Mouse (Mus musculus) layer of hippocampus, adult 8-10 months (tissue): ENCODE measurements around the gene Plpp3. TPM values are rescaled to one million over a fixed set of nuclear protein-coding genes. Genes with fewer than 3 reads are reported as not detected.
A peak's percentile ranks its signal among the peaks of the same experiment; 100 is the strongest.

ENCODE experiments used
- DNase-seq, 2 experiments: peaks; one replicate each; pipeline ENCODE4 v3.0.0; 2022; ENCODE audit warnings: low spot score in 2 of 2
- total RNA-seq, 4 experiments: library from RNA; stranded (reverse); gene quantifications; 2 replicates each; pipeline ENCODE4 v1.2.4; 2022

Plpp3 gene
- total RNA-seq, 4 experiments from 2014 or later: 212 to 254 (median 222) TPM

GRCm38 (mm10) chr4:105215726-105216410 lies 58.7 kb downstream of the Plpp3 start:
- DNase-seq: no peak

GRCm38 (mm10) chr4:105218202-105218601 lies 61.1 kb downstream of the Plpp3 start:
- no peak for DNase-seq

- no peak for DNase-seq
Measured at GRCm38 (mm10) chr4:105219316-105219715, 62.2 kb downstream of the Plpp3 start.

GRCm38 (mm10) chr4:105220849-105221248 lies 63.7 kb downstream of the Plpp3 start:
- DNase-seq: no peak

GRCm38 (mm10) chr4:105221256-105221840 lies 64.2 kb downstream of the Plpp3 start:
- no peak for DNase-seq

GRCm38 (mm10) chr4:105223101-105223924 lies 66.2 kb downstream of the Plpp3 start:
- DNase-seq: no peak

GRCm38 (mm10) chr4:105223925-105224300 lies 66.8 kb downstream of the Plpp3 start:
- no peak for DNase-seq

GRCm38 (mm10) chr4:105225512-105225911 lies 68.4 kb downstream of the Plpp3 start:
- peak; percentile 29 to 48 for DNase-seq

GRCm38 (mm10) chr4:105226351-105226750 lies 69.2 kb downstream of the Plpp3 start:
- no peak for DNase-seq

- DNase-seq: no peak
Measured at GRCm38 (mm10) chr4:105230127-105230526, 73.0 kb downstream of the Plpp3 start.

GRCm38 (mm10) chr4:105240233-105240632 lies 83.1 kb downstream of the Plpp3 start:
- no peak for DNase-seq

GRCm38 (mm10) chr4:105244931-105245330 lies 87.8 kb downstream of the Plpp3 start:
- DNase-seq: no peak

GRCm38 (mm10) chr4:105245479-105245944 lies 88.4 kb downstream of the Plpp3 start:
- peak; percentile 44 to 55 for DNase-seq

- DNase-seq: no peak
Measured at GRCm38 (mm10) chr4:105246331-105246730, 89.2 kb downstream of the Plpp3 start.

- no peak for DNase-seq
Measured at GRCm38 (mm10) chr4:105248161-105248560, 91.0 kb downstream of the Plpp3 start.

- no peak for DNase-seq
Measured at GRCm38 (mm10) chr4:105249283-105249682, 92.1 kb downstream of the Plpp3 start.

- DNase-seq: no peak
Measured at GRCm38 (mm10) chr4:105250946-105251345, 93.8 kb downstream of the Plpp3 start.

- no peak for DNase-seq
Measured at GRCm38 (mm10) chr4:105252044-105252443, 94.9 kb downstream of the Plpp3 start.

GRCm38 (mm10) chr4:105252571-105253200 lies 95.5 kb downstream of the Plpp3 start:
- no peak for DNase-seq

GRCm38 (mm10) chr4:105253453-105254341 lies 96.5 kb downstream of the Plpp3 start:
- DNase-seq: no peak

GRCm38 (mm10) chr4:105254365-105254764 lies 97.2 kb downstream of the Plpp3 start:
- DNase-seq: no peak
